Mouse (Mus musculus) B cell, adult 2 months (primary cell): Measurements from ENCODE around the gene Zmynd10.
A peak's percentile ranks its signal among the peaks of the same experiment; 100 is the strongest.
"Not testable (repeated sequence)": the region's sequence is repeated elsewhere in the genome, so short reads cannot be mapped to it uniquely, and the experiment has no call there.

Experiments used
- DNase-seq, 2 experiments: peaks; one replicate each; pipeline ENCODE4 v3.0.0; 2022

Zmynd10 gene

DNA sequence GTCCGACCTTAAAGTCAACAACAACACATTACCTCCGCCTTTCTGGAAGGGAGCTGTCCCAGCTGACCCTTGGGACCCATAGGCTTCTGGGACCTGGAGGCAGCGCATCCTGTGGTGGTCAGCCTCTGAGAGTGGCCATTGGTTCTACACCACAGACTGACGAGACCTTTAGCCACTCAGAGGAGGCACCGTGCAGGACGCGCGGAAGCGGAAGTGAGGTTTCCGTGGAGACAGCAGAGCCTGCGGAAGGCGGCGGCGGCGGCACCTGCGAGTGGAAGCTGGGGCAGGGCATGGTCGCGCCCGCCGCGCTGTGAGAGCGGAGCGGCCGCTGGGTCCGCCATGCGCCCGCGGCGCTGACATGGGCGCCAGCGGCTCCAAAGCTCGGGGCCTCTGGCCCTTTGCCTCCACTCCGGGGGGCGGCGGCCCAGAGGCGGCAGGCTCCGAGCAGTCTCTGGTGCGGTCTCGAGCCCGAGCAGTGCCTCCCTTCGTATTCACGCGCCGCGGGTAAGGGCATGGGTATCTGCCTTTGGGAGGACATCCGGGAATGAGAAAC lies 16.0 kb downstream of the Zmynd10 start, which contains the start of gene Tusc2:
Gene Tusc2, plus strand, starts transcription at position 227 of the 553 bp plus-strand sequence.
- peak; percentile 90 to 91 for DNase-seq

DNA sequence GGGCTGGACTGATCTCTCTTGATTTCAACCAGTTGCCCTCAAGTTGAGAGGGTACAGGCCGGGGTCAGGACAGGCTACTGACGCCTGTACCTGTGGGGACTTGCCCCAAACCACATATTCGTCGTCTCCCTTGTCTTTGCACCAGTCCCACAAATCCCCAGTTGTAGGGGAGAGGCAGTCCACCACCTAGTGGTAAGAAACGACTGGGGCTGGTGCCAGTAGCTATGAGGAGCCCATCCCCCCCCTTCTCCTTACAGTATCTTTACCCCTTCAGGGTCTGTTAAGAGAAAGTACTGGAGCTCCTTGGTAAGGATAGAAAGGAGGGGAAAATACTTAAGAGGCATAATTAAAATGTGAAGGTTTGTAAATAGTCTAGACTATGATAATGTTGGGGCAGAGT lies 18.5 kb downstream of the Zmynd10 start:
- DNase-seq, result not testable (repeated sequence)

DNA sequence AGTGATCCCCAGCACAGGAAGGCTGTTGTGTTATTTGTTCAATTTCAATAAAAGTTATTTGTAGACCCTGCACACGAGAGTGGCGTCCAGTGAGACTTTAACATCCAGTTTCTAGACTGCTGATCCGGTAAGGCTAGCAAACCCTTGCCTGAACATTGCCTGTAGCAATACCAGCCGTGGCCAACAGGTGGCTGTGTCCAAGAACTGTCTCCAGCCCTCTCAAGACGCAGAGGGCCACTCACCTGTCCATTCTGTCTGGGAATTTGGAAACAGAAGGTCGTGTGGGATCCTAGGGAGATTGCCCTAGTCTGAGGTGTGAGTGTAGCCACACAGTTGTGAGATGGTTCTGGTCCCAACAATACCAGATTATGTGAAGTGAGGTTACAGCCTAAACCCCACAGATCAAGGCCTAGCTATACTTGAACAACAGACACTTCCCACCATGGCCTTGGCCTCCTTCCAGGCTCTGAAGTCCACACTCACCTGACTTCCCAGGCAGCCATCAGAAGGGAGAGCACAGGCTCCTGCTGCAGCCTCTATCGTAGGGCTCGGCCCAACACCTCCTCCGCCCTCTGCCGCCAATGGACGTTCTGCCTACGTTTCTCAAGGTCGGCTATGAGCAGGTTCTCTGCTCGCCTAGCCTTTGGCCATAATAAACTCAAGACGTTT lies 19.1 kb downstream of the Zmynd10 start:
- DNase-seq, result peak; percentile 84 to 85

DNA sequence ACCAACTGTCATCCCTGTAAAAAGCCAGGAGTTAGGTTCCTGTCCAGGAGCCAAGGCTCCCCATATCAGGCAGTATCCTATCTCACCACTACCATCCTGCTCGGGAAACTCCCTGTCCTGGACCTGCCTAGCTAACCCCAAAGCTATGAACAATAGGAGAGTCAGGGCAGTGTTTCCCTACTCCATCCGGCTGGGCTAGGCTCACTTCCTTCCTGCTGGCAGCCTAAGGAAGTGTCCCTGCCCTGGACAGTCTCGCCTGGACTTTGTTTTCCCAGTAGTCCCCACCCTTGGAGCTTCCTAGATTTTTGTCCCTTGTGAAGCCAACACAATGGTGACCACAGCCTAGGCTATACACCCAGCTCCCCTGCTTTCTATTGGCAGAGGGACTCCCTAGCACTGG lies 19.8 kb downstream of the Zmynd10 start:
- DNase-seq, result no peak

DNA sequence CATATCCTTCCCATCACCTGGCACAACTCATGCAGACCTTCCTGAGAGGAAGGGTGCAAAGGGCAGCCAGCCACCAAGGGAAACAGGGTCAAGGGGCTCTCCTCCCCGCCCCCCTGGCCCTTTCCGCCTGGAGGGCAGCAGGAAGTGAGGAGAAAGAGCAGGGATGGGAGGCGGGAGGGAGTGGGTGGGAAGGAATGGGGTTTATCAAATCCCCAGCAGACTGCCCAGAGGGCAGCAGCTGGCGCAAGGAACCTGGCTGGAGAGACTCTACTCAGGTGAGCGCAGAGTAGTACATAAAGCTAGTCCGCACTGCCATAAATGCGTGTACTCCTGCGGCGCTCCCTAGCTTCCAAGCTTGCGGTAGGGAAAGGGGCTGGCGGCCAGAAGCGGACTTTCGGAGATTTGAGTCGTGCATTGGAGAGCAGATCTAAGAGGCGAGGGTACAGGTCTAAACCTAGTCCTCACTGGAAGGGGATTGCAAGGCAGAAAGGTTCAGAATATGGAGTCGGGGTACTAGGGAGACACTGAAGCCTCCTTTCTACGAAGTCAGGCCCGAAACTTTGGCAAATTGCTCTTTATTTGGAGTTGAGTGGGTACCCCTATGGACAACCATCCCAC lies 20.7 kb downstream of the Zmynd10 start, which contains the start of gene Hyal2:
Gene Hyal2, plus strand, starts transcription at position 244 of the 618 bp plus-strand sequence.
- no peak for DNase-seq

DNA sequence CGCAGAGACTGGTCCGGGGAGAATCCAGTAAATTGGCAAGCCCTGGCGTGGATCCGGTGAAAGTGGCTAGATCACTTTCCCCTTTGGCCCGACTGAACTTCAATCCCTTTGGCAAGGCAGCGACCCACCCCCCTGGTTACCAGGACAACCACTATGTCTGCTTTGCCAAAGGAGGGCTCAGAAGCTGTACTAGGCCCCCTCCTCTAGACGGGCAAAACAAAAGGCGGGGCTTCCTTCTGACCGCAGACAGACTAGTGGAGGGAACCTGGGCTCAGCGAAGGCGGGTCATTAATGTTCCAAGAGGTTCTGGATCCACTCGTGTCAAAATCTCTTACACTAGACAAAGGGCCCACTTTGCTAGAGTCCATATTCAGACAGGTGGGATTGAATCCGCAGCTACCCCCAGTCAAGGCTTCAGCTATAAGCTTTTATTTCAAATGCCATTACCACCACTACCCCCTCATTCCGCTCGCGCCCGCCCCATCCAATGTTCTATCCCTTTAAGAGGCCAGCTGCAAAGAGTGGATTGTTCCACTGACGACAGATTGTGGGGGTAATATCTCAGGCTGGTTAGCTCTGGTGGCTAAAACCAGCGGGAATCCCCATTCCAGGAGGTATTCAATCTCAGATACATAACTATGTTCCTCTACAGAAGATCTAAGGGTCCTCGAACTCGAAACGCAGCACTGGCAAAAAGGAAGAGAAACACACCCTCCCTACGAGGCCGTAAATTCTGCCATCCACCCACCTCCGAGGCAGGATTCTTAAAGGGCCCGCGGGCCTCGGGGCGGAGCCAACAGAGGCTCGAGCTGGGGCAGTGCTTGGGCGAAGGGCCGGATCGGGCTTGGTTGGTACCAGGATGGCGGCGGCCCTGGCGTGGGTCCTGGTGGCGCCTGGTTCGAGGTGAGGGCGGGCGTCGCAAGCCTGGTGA lies 21.5 kb downstream of the Zmynd10 start:
- peak; percentile 85 for DNase-seq

DNA sequence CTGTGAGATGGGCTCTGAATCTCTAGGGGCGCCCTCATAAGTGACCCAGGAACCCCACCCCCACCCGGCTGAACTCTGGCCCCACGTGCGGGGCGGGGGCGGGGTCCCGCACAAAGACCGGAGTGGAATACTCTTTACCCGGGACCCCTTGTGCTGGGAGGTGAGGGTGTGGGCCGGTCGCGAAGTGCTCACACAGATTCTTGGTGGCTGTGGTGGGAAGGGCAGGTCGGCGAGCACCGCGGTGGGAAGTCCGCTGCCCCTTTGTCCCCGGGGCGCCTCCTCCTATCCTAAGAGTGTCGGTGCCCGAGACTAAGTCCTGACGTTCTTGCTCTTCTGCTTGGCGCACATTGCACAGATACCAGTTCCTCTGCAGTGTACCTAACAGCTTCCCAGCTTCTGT lies 22.2 kb downstream of the Zmynd10 start:
- no peak for DNase-seq

DNA sequence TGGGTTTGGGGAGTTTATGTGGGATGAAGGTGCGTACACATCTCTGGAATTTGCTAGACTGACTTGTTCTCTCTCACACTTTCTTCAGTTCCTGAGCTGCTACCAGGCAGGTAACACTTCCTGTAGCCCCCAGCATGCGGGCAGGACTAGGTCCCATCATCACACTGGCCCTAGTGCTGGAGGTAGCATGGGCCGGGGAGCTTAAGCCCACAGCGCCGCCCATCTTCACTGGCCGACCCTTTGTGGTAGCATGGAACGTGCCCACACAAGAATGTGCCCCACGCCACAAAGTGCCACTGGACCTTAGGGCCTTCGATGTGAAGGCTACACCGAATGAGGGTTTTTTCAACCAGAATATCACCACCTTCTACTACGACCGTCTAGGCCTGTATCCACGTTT lies 22.9 kb downstream of the Zmynd10 start:
- no peak for DNase-seq

DNA sequence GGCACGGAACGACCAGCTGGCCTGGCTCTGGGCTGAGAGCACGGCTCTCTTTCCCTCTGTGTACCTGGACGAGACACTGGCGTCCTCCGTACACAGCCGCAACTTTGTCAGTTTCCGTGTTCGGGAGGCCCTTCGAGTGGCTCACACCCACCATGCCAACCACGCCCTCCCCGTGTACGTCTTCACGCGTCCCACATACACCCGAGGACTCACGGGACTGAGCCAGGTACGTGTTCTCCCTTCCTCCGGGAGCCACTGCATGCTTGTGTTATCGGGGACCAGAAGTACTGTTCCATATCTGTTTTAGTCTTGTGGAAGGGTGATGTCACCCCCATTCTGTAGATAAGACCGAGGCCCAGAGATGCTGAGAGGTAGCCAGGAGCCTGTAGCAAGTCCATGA lies 23.7 kb downstream of the Zmynd10 start:
- no peak for DNase-seq

DNA sequence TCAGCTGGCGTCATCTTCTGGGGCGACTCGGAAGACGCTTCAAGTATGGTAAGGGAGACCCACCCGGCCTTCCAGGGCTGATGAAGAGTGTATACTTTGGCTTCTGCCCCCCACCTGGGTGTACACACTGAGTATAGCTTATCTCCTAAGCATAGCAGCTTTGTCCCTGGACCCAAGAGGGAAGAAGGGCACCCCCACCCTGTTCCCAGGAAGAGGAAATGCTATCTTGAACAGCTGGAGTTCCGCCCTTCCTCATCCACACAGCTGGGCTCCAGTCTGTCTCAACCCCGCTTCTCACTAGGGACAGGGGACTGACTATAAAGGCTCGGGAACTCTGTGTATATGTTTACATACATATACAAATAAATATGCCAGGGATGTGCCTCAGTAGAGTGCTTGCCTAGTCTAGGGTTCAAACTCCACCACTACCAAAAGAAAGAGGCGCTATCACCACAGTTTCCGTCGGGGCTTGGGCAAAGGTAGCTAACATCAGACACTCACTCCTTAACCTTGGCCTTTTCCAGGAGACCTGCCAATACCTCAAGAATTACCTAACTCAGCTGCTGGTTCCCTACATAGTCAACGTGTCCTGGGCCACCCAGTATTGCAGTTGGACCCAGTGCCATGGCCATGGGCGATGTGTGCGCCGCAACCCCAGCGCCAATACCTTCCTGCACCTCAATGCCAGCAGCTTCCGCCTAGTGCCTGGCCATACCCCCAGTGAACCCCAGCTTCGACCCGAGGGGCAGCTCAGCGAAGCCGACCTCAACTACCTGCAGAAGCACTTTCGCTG lies 24.6 kb downstream of the Zmynd10 start:
- no peak for DNase-seq

DNA sequence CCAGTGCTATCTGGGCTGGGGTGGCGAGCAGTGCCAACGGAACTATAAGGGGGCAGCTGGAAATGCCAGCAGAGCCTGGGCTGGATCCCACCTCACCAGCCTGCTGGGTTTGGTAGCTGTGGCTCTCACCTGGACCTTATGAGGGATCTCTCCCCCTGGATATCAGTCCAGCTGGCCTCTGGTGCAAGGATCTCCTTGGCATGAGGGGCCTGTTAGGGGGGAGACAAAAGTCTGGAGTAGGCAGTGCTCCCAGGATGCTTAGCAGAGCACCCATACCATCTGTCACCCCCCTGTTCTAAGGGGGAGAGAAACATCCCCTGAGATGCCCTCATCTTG lies 25.2 kb downstream of the Zmynd10 start:
- no peak for DNase-seq

DNA sequence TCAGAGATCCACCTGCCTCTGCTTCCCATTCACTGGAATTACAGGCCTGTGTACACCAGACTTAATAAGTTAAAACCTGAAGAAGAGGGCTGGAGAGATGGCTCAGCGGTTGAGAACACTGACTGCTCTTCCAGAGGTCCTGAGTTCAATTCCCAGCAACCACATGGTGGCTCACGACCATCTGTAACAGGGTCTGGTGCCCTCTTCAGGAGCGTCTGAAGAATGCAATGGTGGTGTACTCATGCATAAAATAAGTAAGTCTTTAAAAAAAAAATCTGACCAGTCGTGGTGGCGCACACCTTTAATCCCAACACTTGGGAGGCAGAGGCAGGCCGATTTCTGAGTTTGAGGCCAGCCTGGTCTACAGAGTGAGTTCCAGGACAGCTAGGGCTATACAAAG lies 26.7 kb downstream of the Zmynd10 start:
- not testable (repeated sequence) for DNase-seq

DNA sequence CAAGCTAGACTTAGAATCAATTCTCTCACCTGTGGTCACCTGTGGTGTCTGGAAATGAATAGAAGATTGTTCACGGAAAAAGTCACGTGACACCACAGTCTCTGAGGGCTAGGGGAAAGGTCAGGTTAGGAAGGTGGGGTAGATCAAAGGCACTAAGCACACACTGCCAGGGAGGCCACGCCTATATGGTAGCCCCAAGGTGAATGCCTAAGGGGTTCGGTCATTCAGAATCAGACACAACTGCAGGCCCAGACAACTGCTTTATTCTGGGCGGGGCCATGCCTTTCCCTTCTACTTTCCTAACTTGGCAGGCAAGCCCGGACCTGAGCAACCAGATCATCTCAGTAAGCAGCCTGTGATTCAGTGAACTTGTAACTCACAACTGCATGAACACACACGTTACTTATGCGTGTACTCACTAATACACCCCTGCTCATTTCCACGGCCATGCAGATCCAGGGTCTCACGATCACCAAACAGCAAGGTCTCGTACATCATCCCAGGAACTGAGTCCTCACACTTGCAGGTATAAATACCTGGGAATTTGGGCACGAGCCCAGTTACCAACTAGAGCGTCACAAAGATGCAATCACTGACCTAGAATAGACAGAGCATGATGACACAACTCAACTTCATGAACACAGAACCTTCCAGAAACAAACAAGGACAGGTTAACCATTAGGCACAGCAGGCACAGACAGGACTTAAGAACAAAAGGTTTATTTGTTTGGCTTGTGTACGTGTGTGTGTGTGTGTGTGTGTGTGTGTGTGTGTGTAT lies 28.7 kb downstream of the Zmynd10 start:
- no peak for DNase-seq

DNA sequence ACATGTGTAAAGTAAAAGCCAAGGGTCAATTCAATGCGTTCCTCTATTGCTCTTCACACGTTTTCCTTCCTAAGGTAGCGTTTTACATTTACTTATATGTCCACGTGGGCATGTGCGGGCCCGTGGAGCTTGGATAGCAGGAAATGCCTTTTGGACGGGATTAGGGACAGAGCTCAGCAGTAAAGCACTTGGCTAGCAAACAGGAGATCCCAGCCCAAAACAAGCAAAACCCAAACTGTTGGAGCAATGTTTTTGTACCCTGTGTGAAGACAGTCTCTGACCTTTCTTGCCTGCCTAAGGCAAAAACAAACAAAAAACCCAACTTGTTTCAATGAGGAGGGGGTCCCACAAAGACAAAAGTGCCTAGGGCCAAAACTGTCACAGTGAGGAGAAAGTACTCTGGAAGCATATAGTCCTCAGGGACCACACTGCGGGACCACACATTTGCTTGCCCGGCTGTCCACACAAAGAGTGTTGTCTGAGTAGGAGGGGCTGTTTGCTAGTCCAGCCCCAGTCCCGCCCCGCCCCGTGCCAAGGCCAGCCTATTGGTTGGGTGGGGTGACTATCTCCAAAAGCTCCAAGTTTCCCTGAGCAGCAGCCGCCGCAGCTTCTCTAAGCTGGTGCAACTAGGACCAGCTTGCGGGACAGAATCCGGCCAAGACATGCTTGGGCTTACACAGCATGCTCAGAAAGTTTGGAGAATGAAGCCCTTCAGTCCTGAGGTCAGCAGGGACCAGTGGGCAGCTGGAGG lies 29.4 kb downstream of the Zmynd10 start, which contains the start of gene Hyal1:
Gene Hyal1, plus strand, starts transcription at position 571 of the 751 bp plus-strand sequence.
- no peak for DNase-seq

DNA sequence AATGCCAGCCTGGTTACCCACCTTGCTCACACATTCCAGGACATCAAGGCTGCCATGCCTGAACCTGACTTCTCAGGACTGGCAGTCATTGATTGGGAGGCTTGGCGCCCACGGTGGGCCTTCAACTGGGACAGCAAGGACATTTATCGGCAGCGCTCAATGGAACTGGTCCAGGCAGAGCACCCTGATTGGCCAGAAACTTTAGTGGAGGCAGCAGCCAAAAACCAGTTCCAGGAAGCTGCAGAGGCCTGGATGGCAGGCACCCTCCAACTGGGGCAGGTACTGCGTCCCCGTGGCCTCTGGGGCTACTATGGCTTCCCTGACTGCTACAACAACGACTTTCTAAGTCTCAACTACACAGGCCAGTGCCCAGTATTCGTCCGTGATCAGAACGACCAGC lies 30.8 kb downstream of the Zmynd10 start:
- no peak for DNase-seq

DNA sequence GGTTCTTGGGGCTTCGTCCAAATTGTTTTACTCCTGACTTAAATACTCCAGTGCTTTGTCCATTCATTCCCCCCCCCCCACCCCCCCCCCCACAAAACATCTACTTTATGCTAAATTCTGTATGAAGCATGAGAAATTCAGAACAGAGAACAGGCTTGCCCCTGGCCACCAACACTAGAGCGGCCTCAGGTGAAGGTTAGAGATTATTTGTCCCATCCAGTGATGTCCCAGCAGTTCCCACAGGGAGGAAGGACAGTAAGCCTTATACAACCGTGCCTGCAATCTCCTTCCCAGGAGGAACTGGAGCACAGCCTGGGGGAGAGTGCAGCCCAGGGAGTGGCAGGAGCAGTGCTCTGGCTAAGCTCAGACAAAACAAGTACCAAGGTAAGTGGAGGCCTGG lies 31.5 kb downstream of the Zmynd10 start, which contains the start of gene Naa80:
Gene Naa80, plus strand, starts transcription at position 301 of the 400 bp plus-strand sequence.
- DNase-seq, result no peak

DNA sequence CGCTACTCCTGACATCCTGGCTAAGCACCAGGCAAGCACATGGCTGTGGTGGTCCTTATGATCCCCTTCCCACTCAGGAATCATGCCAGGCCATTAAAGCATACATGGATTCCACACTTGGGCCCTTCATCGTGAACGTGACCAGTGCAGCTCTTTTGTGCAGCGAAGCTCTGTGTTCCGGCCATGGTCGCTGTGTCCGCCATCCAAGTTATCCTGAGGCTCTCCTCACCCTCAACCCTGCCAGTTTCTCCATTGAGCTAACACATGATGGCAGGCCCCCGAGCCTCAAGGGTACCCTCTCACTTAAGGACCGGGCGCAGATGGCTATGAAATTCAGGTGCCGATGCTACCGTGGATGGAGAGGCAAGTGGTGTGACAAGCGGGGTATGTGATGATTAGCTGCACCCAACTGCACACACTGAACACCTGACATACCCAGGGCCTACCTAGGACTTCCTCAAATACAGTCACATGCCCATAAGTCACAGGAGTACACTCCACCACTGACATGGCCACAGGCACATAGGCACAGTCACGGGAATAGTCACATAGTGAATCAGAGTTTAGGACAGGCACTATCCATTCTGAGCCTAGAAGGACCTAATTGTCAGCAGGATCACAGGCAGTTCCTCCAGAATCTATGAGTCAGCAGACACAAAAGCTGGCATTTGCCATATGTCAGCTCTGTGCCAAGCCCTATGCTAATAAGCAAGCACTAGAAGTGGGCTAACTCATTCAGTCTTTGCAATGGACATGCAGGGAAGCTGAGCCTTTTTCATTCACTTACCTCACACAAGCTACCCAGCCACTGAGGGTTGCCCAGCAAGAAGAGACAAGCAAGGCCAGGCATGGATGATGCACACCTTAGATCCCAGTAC lies 32.2 kb downstream of the Zmynd10 start:
- peak; percentile 42 to 51 for DNase-seq

DNA sequence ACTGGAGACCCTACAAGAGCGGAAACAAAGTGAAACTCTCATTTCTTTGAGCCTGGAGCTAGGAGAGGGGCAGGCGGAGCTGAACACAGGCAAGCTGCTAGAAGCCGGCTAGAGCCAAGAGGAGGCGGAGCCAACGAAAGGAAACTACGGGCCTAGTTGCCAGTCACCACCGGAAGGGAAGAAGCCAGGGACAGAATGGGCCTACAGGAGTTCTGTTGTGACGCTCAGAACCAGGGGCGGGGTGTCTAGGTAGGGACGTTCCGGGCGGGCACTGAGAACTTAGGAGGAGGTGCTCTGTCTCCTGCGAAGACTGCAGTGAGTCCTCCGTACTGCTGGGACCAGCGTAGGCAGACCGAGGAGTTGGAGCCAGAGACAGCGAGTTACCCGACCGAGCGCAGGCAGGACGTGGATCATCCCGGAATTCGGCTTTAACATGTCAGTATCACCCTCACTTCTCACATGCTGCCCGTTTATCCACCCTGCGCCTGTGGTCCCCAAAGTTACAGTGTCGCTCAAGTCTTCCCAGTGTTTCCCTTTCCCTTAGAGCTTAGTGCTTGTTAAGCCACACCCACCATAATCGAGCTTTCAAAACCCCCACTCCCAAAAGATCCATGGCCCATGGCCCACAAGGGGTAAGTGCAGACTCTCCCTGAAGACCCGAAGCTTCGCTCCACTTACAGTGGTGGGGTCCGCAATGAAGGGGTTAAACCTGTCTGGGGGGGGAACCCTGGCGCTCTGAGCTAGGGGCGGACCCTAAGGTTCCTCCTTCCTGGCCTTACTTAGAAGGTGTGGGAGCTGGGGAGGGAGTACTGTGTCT lies 33.6 kb downstream of the Zmynd10 start, which contains the start of gene Hyal3:
Gene Hyal3, plus strand, starts transcription at position 318 of the 817 bp plus-strand sequence.
- DNase-seq, result peak; percentile 76 to 78

DNA sequence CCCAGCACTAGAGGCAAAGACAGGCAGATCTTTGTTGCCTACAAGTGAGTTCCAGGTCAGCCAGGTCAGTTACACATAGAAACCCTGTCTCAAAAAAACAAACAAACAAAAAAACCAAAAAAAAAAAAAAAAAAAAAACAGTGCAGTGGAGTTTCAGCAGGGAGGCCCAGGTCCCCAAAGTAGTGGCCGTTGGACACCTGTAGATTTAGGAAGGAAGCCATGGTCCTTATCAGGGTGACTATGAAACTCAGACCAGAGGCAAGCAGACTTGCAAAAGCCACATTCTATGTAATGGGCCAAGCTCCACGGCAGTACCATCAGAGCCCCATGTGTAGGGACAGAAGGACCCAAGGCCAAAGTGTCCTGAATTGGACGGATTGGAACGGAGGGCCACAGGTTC lies 34.5 kb downstream of the Zmynd10 start:
- no peak for DNase-seq
